Mouse (Mus musculus) heart, embryonic 14.5 days (tissue): ENCODE measurements around the gene Gm9922. TPM values are rescaled to one million over a fixed set of nuclear protein-coding genes. Genes with fewer than 3 reads are reported as not detected.

Experiments used
- ATAC-seq: fragments of 200-750 bp; cut with Nextera tagmentation; 2 replicates; pipeline ENCODE4 v1.8.0; 2017; ENCODE audit warnings: low read depth, moderate TSS enrichment; ENCODE audit not compliant: insufficient number of reproducible peaks, insufficient read depth, low FRiP score
- H3K27ac ChIP-seq, 2 experiments: fragments of 200-500 bp in 1 of 2; fragments of 300-500 bp in 1 of 2; sonication (generic) in 1 of 2; replicated peaks in 1 of 2; 2 replicates each; pipeline ENCODE4 v1.5.1; 2012 to 2014; ENCODE audit warnings: low read depth in 2 of 2, low read length in 2 of 2, control low read depth in 1 of 2, mild to moderate bottlenecking in 1 of 2, mixed read lengths in 1 of 2; ENCODE audit not compliant: control insufficient read depth in 1 of 2, insufficient read depth in 1 of 2
- H3K27me3 ChIP-seq: fragments of 300-500 bp; sonication (generic); 2 replicates; pipeline ENCODE4 v1.6.1; 2014; ENCODE audit warnings: mild to moderate bottlenecking, low read length, control low read depth; ENCODE audit not compliant: control insufficient read depth, insufficient read depth
- H3K36me3 ChIP-seq: fragments of 300-500 bp; sonication (generic); 2 replicates; pipeline ENCODE4 v1.6.1; 2014; ENCODE audit warnings: mild to moderate bottlenecking, control low read depth, low read length, mixed read lengths; ENCODE audit not compliant: control insufficient read depth, insufficient read depth
- H3K4me1 ChIP-seq, 2 experiments: fragments of 200-500 bp in 1 of 2; fragments of 300-500 bp in 1 of 2; sonication (generic) in 1 of 2; 2 replicates each; pipeline ENCODE4 v1.6.1; 2012 to 2014; ENCODE audit warnings: low read length in 2 of 2, control low read depth in 1 of 2, mixed read lengths in 1 of 2; ENCODE audit not compliant: control insufficient read depth in 2 of 2, insufficient read depth in 2 of 2
- H3K4me2 ChIP-seq: fragments of 300-500 bp; sonication (generic); 2 replicates; pipeline ENCODE4 v1.6.1; 2014; ENCODE audit warnings: mild to moderate bottlenecking, low read length
- H3K4me3 ChIP-seq, 2 experiments: fragments of 200-500 bp in 1 of 2; fragments of 300-500 bp in 1 of 2; sonication (generic) in 1 of 2; 2 replicates each; pipeline ENCODE4 v1.5.1; 2012 to 2014; ENCODE audit warnings: low read length in 2 of 2, mild to moderate bottlenecking in 2 of 2, control low read depth in 1 of 2, low read depth in 1 of 2, moderate library complexity in 1 of 2; ENCODE audit not compliant: control insufficient read depth in 1 of 2, insufficient read depth in 1 of 2
- H3K9ac ChIP-seq: fragments of 300-500 bp; sonication (generic); 2 replicates; pipeline ENCODE4 v1.6.1; 2014; ENCODE audit warnings: mild to moderate bottlenecking, low read length
- H3K9me3 ChIP-seq: fragments of 300-500 bp; sonication (generic); 2 replicates; pipeline ENCODE4 v1.6.1; 2016; ENCODE audit warnings: low read length, control low read depth; ENCODE audit not compliant: control insufficient read depth
- WGBS: fragments of 180-500 bp; shearing (Covaris S2); extraction: QIAGEN DNeasy Blood & Tissue Kit; methylation state at CpG from one replicate; pipeline ENCODE4 v1.1.7; 2014; 5-methylcytosine and 5-hydroxymethylcytosine counted together
- polyA plus RNA-seq: library from polyadenylated mRNA; unstranded; fragments of >200 nt; fragmentation: Nextera tagmentation; extraction: Ambion mirVana; gene quantifications from 2 replicates; pipeline ENCODE4 v1.2.1, GENCODE M21; 2014

The Gm9922 gene
- polyA plus RNA-seq: 3.8 and 5.3 TPM in 2 replicates

DNA sequence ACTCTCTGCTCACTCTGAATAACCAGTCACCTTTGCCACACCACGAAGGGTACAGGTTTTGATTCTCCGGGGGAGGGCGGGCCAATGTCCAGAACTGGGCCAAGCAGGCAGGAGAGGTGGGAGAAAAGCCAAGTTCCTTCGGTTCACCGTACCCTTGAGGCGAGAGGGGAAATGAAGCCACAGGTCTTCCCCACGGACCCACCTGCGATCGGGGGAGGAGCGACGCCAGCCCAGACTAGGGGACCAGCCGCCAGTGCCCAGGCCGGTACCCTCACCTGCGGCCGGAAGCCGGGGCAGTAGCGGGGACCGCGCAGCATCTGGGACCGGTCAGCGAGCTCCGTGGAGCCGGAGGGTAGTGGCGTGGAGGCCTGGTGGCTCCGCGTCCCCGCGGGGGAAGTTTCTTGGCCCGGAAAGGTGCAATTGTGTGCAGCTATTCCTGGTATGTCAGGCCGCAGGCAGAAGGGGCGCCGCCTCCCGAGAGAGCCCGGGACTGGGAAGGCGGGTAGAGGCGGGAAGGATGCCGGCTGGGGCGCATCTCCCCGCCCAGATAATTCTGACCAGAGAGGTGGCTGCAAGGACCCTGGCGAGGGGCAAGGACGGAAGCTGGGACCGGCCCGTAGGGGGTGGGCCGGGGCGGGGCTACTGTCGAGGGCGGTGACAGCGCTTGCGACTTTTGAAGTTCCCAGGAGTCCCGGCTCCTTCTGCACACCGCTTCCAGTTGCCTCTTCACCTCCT is at the start of gene Gm9922, which contains the start of gene Lmo7:
Gm9922 (minus strand) TSS at position 578 of the 735 bp plus-strand sequence.
Lmo7 (plus strand) TSS at position 721 of the 735 bp plus-strand sequence.
- peak; percentile 86 for ATAC-seq
- Histone ChIP-seq H3K4me3 (peak within 1 kb of the TSS; percentile 85 to 87), H3K9ac (peak within 1 kb of the TSS; percentile 85), H3K27ac (peak within 1 kb of the TSS; percentile 35 to 50; a peak in 3 of 4 replicates), H3K4me1 (peaks cover 9 to 19% of the 10 kb centered on the region in 2 experiments), H3K9me3 (no peaks in the 10 kb centered on the region), H3K27me3 (no peaks in the 10 kb centered on the region), H3K36me3 (no peaks in the 10 kb centered on the region), H3K4me2 (peak within 1 kb of the TSS; percentile 97)
- under 1% methylated on average over 51 of the region's 51 CpGs for WGBS

DNA sequence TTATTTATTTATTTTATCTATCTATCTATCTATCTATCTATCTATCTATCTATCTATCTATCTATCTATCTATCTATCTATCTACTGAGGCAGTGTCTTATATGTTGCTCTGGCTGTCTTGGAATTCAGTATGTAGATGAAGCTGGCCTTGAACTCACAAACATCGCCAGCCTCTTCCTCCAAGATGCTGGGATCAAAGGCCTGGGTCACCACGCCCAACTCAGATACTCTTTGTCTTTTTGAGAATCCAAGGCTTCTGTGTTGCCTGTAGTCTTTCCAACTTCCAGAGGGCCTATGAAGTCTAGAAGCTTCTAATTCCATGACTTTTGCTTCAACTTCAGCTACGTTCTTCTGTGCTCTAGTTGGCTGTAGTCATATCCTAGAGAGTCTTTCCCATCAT is 48.8 kb upstream of the Gm9922 start:
- no peak overlapping the region for H3K4me2 ChIP-seq
- no peaks in the 10 kb centered on the region for H3K27me3 ChIP-seq
- no peaks in the 10 kb centered on the region for H3K9me3 ChIP-seq
- no peak for ATAC-seq
- no peaks in the 10 kb centered on the region for H3K36me3 ChIP-seq
- no peak overlapping the region for H3K9ac ChIP-seq
- H3K4me1 ChIP-seq: peaks cover 0 to 4% of the 10 kb centered on the region in 2 experiments; a peak in 2 of 4 replicates
- WGBS: 92% methylated on average over 3 of the region's 3 CpGs
- no peak overlapping the region for H3K4me3 ChIP-seq
- no peak overlapping the region for H3K27ac ChIP-seq

DNA sequence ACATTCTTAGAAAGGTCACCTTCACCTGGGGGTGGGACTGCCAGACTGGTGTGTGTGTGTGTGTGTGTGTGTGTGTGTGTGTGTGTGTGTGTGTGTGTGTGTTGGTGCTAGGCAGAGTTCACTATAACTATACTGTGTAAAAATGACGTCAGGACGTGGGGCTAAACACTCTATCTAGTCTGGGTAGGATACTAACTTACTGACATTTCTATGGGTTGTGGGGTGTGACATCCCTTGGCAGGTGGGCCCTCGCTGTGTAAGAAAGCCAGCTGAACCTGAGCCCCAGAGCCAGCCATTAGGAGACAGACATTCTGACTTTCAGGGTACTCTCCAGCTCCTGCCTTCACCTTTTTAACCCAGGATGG is 47.5 kb upstream of the Gm9922 start:
- no peak overlapping the region for H3K4me2 ChIP-seq
- 60% methylated on average over 3 of the region's 3 CpGs for WGBS
- H3K27me3 ChIP-seq: no peaks in the 10 kb centered on the region
- no peak for ATAC-seq
- no peak overlapping the region for H3K9ac ChIP-seq
- H3K4me3 ChIP-seq: no peak overlapping the region
- H3K36me3 ChIP-seq: no peaks in the 10 kb centered on the region
- H3K9me3 ChIP-seq: no peaks in the 10 kb centered on the region
- H3K27ac ChIP-seq: no peak overlapping the region
- H3K4me1 ChIP-seq: peaks cover 0 to under 1% of the 10 kb centered on the region in 2 experiments; a peak in 2 of 4 replicates

DNA sequence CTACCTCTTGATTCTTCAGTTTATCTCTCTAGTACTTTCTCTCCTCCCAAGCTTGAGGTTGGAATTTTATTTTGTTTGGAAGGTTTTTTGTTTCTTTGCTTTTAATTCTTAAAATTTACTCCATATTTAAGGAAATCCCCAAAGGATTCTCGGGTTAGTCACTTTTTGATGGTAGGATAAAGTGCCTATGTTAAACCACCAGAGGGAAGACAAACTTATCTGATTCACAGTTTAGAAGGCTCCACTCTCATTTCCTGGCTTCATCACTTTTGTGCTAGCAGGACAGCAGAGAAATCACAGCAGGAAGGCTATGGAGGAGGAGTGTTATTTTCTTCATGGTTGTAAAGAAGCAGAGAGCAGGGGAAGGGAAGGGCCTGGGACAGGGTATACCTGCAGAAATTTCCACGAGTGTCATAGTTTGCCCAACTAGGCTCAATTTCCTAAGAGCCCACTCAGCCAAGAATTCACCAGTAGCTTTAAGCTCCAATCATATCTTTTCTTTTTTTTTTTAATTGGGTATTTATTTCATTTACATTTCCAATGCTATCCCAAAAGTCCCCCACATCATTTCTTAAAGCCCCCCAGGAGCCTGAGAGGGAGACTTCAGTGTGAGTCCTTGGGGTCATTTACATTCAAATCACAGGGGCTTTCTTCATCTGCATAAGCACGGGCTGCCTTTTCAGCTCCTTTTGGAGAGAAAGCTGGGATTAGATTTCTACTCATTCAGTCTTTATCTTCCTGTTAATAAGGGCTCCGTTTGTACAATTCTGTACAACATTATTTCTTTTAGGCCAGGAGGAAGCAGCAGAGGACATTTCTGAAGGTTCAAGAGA is 46.9 kb upstream of the Gm9922 start:
- Histone ChIP-seq H3K9me3 (no peaks in the 10 kb centered on the region), H3K36me3 (no peaks in the 10 kb centered on the region), H3K4me1 (no peaks in the 10 kb centered on the region; a peak in 1 of 4 replicates), H3K4me3 (no peak overlapping the region), H3K4me2 (no peak overlapping the region), H3K9ac (no peak overlapping the region), H3K27me3 (no peaks in the 10 kb centered on the region), H3K27ac (no peak overlapping the region)
- WGBS: 28% methylated on average over 4 of the region's 4 CpGs
- no peak for ATAC-seq

DNA sequence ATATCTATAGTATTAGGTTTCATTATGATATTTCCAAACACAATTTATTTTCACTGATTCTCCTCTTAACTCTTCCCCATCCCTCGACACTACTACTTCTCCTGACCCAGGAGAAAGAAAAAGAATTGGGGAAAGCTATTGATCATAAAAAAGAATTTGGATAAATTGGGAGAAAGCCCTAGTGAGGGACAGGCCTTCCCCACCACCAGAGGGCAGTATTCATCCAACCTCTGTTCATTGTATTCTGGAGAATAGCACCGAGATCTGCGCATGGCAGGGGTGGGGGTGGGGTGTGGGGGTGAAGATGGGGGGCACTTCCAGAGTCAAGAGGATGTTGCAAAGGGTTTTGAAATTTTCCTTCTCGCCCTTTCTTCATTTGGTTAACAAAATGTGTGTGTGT is 45.0 kb upstream of the Gm9922 start:
- WGBS: 38% methylated on average over 4 of the region's 4 CpGs
- Histone ChIP-seq H3K4me2 (no peak overlapping the region), H3K9me3 (no peaks in the 10 kb centered on the region), H3K4me3 (no peak overlapping the region), H3K4me1 (no peaks in the 10 kb centered on the region; a peak in 1 of 4 replicates), H3K36me3 (no peaks in the 10 kb centered on the region), H3K27ac (no peak overlapping the region), H3K9ac (no peak overlapping the region), H3K27me3 (no peaks in the 10 kb centered on the region)
- no peak for ATAC-seq

DNA sequence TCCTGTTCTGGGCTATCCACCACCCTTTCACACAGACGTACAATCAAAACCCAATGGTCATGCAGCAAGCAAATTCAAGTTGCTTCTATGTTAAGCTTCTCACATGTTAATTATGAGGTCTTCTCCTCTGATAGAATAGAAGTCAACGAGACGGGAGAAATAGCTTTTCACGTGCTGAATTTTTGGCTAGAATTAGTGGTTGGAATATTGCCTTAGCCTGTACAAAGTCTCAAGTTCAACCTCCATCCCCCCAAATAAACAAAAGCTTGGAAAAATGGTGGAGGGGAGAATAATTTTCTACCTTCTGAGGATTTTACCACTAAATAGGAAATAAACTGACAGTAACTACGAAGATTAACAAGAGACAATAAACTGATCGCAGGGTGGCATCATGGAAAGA is 42.1 kb upstream of the Gm9922 start:
- ATAC-seq: no peak
- whole genome bisulfite sequencing: 90% methylated on average over 6 of the region's 6 CpGs
- no peak overlapping the region for H3K4me3 ChIP-seq

DNA sequence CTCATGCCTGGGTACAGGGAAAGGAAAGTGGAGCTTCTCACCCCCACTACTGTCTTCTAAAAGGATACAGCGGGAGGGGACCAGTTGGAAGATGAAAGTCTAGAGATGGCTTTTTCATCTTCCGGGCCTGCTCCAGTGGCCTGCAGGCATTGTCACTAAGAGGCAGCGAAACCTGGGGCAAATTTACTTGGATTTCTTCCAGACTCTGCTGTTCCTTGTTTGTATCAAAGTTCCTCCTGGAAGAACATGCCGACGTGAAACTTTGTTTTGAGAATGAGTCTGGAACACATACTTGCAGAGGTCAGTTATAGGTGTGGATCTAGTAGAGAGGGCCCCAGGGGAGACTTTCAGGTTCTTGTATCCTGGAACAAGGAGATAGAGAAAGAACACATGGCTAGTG is 41.7 kb upstream of the Gm9922 start:
- Histone ChIP-seq H3K27me3 (no peaks in the 10 kb centered on the region), H3K4me1 (no peaks in the 10 kb centered on the region), H3K9me3 (no peaks in the 10 kb centered on the region), H3K36me3 (no peaks in the 10 kb centered on the region), H3K4me3 (no peak overlapping the region), H3K27ac (no peak overlapping the region), H3K4me2 (no peak overlapping the region), H3K9ac (no peak overlapping the region)
- WGBS: 81% methylated on average over 5 of the region's 5 CpGs
- ATAC-seq: no peak

More for the DNA sequence above, 42.1 kb upstream of the Gm9922 start:
- Histone ChIP-seq H3K27me3 (no peaks in the 10 kb centered on the region), H3K36me3 (no peaks in the 10 kb centered on the region), H3K4me2 (no peak overlapping the region), H3K9ac (no peak overlapping the region), H3K27ac (no peak overlapping the region), H3K4me1 (no peaks in the 10 kb centered on the region), H3K9me3 (no peaks in the 10 kb centered on the region)
